Mouse (Mus musculus) layer of hippocampus, adult 11-12 months (tissue): ENCODE data around the gene Ffar1.
"Not testable (repeated sequence)": the region's sequence is repeated elsewhere in the genome, so short reads cannot be mapped to it uniquely, and the experiment has no call there.

Experiments
- DNase-seq: peaks from one replicate; pipeline ENCODE4 v3.0.0; 2022; ENCODE audit warnings: low spot score

Ffar1 gene

DNA sequence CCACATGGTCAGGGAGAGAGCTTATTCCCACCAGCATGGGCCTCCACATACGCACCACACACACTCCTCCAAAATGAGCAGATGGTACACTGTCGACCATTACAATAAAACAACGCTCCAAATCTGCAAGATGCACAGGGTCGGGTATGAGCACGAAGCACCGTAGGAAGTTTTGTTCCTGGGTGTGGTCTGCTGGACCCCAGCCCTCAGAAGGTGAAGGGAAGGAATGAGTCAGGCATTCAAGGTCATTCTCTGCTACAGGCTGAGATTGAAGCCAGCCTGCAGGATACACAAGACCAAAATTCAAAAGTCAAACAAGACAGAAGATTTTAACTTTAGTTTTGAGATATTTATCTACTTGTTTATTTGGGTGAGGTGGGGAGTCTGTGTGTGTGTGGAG, 13.4 kb downstream of the Ffar1 start:
- no peak for DNase-seq

DNA sequence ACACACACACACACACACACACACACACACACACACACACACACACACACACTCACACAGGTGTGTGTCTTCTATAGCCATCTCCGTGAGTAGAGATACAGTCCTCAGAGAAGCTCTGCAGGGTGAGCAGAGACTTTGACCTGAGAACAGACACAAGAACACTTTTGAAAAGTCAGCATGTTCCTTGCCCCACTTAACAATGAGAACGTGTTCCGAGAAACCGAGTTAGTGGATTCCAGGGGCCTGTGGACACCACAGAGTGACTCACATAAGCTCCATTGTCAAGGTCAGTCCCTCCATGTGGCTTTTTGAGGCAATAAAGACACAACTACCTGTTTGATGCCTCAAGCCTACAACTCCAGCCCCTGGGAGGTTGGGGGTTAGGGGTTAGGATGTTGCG, 14.0 kb downstream of the Ffar1 start:
- DNase-seq = no peak

DNA sequence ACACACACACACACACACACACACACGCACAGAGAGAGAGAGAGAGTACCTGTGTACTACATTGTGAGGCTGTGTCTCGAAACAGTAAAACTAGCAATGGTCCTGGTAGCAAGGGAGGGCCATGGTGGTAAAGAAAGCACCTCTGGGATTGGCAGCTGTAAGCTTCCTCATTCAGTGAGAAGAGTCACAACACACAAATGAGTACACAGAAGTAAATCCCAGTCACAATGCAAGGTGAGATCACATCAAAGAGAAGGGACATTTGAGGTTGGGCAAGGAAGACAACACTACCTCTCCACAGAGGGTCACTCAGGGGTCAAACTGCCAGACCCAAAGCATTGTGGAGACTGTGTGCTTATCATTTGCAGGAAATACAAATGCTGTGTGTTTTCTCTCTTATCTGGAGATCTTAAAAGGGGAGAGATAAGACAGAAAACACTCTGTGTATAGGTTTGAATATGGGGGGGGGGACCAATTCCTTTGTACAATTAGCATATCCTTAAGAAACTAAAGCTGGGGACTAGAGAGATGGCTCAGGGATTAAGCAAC, 14.8 kb downstream of the Ffar1 start:
- no peak for DNase-seq

DNA sequence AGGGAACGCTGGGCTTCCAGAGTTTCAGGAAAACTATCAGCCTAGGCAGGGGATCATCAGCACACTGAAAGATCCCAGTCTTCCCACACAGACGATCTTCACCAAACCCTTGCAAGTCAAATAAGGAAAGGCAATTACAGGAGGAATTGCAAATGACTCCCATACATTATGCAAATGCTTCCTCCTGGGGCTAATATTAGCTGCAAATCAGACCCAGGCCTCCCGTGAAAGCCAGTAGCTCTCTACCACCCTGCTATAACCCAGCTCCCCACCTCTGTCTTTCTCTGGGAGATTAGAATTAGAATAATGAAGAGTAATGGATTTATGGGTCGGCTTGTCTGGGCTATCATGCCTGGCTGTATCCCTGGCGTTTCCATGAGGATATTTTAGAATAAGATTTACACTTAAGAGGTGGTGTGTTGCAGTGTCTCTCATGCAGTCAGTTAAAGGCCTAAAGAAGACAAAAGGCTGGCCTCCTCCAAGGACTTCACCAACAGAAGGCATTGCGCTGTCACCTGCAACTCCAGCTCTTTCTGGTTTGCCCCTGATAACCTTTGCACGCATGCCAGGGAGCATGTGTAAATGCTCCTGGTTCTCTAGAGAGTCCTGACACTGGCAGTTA, 16.6 kb downstream of the Ffar1 start:
- DNase-seq = no peak

DNA sequence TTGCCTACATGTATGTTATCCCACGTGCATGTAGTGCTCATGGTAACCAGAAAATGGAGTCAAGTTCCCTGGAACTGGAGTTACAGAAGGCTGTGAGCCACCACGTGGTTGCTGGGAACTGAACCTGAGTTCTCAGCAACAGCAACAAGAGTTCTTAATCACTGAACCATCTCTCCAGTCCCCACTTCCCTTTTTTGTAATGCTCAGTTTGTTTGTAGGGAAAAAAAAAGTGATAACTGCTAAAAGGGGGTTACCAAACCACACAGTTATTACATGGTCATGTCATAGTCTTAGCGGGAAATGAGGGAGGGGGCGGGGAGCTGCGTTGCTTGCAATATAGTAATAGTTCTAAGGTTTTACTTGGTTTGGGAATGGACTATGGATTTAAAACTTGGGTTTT, 19.3 kb downstream of the Ffar1 start:
- no peak for DNase-seq

DNA sequence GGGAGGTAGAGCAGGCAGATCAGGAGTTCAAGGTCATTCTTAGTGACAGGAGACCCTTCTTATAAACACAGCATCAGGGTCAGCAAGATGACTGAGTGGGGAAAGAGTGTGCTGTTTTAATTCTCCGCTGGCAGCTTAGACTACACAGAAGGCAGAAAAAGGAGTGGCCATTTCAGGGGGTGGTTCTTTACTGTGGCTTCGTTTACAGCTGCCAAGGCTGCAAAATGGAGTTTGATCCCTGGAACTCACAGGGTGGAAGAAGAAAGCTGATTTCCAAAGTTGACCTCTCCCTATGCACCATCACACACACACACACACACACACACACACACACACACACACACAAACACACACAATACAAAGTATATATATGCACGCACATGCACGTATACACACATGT, 20.0 kb downstream of the Ffar1 start:
- no peak for DNase-seq

DNA sequence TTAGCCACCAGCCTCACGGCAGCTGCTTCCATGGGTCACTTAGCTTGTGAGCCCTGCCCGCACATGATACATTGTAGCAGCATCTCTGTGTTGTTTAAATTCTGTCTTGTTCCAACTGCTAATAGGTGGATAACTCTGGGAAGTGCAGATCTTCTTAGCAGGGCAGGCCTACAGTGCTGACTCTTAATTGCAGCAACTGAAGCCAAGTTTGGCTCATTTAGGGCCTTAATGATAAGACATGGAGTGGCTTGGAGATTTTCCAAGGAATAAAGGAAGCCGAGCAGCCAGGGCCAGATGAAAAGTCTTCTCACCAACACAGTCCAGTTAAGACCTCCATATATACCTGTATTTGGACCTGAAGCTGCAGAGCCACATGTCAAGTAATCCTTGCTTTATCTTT, 21.1 kb downstream of the Ffar1 start:
- no peak for DNase-seq

DNA sequence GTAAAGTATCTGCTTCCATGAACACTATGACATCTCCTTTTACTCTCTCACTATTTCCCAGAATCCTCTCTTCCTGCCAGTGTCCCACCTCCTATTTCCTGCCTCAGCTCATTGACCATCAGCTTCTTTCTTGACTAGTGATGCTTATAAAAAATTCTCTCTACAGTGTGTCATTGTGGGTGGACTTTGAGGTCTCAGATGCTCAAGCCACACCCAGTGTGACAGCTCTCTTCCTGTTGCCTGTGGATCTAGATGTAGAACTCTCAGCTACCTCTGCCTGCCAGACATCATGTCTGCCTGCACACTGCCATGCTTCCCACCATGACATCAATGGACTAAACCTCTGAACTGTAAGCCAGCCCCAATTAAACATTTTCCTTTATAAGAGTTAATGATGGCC, 24.1 kb downstream of the Ffar1 start:
- no peak for DNase-seq

DNA sequence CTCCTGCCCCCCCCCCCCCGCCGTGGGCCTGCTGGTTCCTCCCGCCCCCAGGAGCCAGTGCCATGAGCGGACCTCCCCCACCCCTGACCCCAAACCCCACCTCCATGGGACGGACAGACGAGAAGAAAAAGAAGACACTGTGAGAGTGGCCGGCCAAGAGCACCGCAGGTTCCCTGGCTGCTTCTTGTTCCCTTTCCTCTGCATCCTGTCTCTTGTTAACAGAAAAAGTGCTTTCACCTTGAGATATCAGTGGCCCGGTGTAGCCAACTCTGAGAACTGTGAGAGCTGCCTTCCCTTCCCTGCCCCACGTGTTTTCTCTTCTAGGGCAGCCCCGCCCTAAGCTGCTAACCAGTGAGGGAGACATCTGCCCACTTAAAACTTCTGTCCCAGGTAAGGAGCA, 28.7 kb downstream of the Ffar1 start:
- DNase-seq = not testable (repeated sequence)

DNA sequence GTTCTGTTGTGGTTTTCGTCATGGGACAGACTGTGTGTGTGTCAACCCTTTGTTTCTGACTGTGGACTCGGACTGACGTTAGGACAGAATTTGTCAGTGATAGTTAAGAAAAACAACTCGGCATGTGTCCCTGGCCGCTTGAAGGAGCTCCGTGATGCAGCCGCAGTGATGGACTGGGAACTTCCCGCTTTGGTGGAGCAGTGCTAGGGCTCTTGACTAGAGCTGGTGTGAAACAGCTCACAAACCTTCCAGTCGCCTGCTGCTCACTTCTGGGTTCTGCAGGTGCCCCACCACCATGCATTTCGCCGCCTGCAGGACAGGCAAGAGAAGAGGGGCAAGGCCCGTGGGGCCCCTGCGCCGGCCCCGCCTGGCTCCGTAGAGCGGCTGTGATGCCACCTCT, 29.1 kb downstream of the Ffar1 start:
- DNase-seq = no peak

DNA sequence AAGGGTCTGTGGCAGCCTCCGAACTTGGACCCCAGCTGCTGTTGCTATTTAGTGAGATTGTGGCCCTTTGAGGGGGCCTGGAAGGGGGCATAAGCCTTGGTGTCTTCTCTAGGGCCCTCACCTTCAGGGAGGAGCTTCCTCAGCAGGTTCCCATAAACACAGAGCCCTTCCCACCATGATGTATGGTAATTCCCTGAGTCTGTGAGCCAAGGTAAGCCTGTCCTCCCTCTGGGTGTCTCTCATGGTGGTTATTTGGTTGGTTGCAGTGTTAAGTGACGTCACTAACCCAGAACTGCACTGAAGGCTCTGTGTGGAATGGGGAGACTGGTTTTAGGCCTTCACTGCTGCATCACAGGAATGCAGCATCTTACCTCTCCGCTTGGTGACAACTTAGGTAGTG, 31.9 kb downstream of the Ffar1 start:
- no peak for DNase-seq

DNA sequence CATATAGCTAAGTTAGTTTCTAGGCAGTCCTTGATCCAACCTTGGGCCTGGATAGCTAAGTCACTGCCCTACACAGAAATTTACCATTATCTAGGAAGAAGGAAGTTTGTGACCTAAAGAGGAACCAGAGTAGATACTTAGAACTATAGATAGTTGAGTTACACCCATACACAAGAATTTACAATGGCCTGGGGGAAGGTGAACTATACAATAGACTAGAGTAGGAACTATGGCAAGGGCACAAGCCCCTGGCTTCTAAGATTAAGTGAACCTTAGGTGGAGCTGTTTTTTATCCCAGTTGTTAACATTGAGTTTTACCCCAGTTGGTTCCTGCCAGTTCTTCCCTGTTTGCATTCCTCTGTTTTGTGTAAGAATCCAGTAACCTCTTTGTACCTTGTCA, 32.5 kb downstream of the Ffar1 start:
- DNase-seq = not testable (repeated sequence)

DNA sequence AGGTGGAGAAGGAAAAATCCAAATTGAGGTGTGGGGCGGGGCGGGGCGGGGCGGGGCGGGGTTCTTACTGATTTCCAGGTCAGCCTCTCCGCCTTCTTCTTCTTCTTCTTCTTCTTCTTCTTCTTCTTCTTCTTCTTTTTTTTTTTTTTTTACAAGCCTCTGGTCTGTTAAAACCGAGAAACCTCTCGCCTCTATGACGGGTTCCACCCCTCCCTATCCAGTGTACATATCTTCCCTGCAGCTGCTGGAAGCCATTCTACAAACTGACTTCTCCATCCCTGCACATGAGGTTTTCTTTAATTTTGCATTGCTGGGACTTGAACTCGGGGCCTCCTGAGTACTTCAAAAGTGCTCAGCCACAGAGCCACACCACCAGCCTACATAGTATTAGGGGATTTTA, 34.7 kb downstream of the Ffar1 start:
- no peak for DNase-seq

DNA sequence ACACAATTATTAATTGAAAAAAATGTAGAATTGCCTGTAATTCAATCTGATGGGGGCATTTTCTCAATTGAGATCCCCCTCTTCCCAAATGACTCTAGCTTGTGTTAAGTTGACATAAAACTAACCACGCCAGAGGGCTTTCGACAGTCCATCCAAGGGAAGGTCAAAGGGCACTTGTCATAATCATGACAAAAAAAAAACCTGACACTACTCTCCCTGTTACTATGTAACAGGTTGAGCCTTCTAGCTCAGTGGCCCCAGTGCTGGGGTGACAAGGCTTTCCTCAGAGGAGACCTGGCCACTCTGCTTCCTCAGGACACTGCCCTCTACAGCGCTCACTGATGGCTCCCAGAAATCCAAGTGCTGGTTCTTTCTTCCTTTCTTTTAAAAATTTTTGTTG, 37.1 kb downstream of the Ffar1 start:
- no peak for DNase-seq

DNA sequence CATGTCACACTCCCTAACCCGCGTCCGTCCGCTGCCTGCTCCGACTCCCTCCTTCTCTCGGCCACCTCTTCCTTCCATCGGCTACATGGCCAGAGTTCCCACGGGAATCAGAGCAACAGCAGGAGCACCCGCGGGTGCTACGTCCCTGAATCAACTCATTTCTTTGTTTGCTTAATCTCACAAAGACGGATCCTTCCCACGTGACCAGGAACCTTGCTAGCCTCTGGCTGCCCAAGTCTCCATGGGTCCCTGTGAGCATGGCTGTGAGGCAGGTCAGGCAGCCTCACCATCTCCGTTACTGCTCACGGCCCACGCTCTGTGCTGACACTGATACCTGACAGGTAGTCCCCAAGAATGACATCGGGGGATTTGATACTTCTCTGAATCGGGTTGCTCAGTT, 37.7 kb downstream of the Ffar1 start, which contains the start of gene Ffar2:
Ffar2 (minus strand) TSS at position 101 of the 400 bp plus-strand sequence.
- DNase-seq = no peak

DNA sequence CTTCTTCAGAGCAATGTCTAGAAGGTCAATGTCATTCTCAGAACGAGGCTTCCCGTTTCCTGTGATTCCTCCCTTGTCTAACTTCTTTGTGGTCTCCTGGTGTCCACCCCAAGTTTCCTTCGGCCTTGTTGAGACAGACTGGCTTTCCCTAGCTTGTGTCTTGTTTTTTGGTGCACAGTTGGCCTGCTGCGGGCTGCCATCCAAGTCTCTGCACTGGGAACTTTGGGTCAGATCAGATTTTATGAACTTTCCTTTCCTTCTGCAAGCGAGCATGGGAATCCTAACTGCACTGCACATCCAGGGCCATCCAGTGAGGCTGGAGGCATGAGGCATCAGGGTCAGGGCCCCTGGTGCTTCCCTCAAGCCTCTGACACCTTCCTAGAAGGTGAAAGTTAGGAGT, 39.8 kb downstream of the Ffar1 start:
- no peak for DNase-seq

DNA sequence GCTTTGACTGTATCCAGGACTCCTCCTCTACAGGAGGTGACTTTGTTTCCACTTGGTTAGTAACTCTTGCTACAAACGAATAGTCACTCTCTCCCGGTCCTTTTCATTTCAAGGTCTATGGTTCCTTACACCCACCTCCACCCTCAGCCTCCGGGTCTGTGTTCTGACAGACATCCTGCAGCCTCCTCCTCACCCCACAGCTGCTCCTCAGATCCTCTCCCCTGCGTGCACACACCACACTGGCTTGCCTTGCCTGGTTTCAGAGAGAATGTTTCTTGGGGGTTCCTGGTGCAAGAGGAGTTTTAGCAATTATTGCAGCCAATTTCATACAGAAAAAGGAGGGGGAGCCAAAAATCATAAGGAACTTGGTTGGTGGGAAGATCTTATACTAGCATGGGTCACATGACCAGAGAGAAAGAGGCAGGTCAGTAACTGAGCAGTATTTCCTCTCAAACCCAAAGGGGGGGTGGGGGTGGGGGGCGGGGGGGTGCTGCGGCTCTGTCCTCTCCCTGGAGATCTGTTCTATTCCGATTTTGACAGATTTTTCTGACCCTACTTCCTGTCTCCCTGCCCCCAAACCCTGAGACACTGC, 40.4 kb downstream of the Ffar1 start:
- no peak for DNase-seq

DNA sequence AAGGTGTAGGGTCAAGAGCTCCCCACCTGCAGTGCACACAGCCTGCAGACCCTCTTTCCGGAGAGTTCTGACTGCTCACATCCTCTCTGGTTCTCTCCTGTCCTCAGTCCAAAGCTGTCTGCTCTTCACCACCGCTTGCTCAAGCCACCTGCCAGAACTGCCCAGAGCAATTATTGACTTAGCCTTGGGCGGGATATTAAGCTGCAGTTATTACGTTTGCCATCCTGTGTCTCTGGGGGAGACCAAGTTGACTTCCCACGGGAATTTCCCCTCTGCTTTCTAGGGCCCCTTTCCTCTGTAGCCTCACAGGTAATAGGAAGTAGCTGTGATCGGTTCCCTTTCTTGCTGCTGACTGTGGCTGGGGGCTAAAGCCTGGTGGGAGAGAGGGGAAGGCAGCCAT, 41.2 kb downstream of the Ffar1 start:
- DNase-seq = no peak

DNA sequence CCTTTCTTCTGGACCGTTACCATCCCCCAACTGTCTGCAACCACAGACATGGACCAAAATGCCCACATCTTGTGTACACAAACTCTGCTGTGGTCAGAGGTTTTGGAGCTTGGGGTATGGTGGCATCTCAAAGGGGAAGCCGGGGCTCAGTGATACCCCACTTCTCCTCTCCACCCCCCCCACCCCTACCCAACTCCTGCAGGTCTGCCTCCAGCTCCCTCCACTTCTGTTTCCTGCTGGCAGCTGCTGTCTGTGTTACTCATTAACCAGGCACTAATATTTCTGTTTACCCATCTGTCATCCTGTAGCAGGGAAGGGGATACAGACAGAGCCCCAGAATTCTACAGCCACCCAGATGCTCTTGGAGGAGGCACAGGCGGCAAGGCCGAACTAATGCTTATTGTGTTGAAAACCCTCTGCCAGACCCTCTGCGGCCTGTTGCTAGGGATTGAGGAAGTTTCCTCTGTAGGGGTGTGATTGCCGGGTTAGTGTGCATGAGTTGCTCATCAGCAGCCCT, 49.0 kb downstream of the Ffar1 start:
- no peak for DNase-seq

DNA sequence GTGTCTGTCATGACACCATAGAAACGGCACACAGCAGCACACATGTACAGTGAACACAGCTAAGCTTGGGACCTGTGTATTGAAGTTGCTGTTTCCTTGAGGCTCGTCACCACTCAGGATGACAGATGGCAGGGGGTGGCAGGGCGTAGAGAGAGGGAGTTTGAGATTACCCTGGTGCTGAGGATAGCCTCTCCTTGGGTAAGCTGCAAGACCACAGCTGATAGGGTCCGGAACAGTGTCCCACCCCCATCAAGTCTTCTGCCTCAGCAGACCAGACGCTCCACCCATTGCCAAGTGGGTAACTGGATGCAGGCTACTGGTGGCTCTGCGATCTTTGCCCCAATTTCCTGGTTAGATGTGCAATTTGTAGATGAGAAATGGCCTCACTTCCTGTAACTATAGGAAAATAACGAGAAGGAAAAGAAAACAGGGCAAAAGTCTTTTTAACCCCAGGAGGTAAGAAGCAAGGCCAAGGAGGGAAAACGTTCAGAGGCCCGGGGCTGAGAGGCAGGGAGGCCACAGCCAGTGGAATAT, 49.5 kb downstream of the Ffar1 start:
- no peak for DNase-seq

DNA sequence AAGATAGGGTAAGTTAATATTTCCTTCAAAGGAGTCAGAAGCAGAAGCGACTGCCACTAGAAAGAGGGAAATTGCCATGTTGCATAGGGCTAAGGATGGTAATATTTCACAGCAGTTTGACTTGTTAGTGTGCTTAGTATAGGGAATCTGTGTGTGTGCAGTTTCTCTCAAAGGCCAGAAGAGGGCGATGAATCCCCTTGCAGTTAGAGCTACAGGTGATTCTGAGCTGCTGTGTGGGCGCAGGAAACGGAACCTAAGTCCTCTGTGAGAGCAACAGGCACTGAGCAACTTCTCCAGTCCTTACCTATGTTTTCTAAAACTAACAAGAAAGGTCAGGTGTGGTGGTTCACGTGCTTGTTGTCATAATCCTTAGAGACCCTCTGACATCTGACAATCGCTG, 51.0 kb downstream of the Ffar1 start:
- DNase-seq = no peak
